Mouse (Mus musculus): ENCODE measurements around the gene Oaz2.
"Not testable (repeated sequence)": the region's sequence is repeated elsewhere in the genome, so short reads cannot be mapped to it uniquely, and the experiment has no call there.

Oaz2 gene

GRCm38 (mm10) chr9:65671431-65671931 is 3.7 kb downstream of the Oaz2 start:
- Histone ChIP-seq H3K27me3 (ENCODE audit: control insufficient read depth, insufficient read depth, low read length, poor library complexity, severe bottlenecking) (no peaks in the 10 kb centered on the region), H3K36me3 (ENCODE audit: control insufficient read depth, insufficient read depth, low read length, poor library complexity, severe bottlenecking) (no peaks in the 10 kb centered on the region)
- DNase-seq (ENCODE audit: low read depth, low spot score), result no peak

GRCm38 (mm10) chr9:65672996-65673395 is 5.2 kb downstream of the Oaz2 start:
- Histone ChIP-seq H3K36me3 (ENCODE audit: control insufficient read depth, insufficient read depth, low read length, poor library complexity, severe bottlenecking) (no peaks in the 10 kb centered on the region), H3K27me3 (ENCODE audit: control insufficient read depth, insufficient read depth, low read length, poor library complexity, severe bottlenecking) (no peaks in the 10 kb centered on the region)
- DNase-seq (ENCODE audit: low read depth, low spot score), result no peak

GRCm38 (mm10) chr9:65675461-65676357 is 7.9 kb downstream of the Oaz2 start:
- H3K36me3 ChIP-seq (ENCODE audit: control insufficient read depth, insufficient read depth, low read length, poor library complexity, severe bottlenecking), result no peaks in the 10 kb centered on the region
- DNase-seq (ENCODE audit: low read depth, low spot score), result no peak
- H3K27me3 ChIP-seq (ENCODE audit: control insufficient read depth, insufficient read depth, low read length, poor library complexity, severe bottlenecking), result no peaks in the 10 kb centered on the region

GRCm38 (mm10) chr9:65676358-65677118 is 8.7 kb downstream of the Oaz2 start:
- H3K36me3 ChIP-seq (ENCODE audit: control insufficient read depth, insufficient read depth, low read length, poor library complexity, severe bottlenecking), result no peaks in the 10 kb centered on the region
- DNase-seq (ENCODE audit: low read depth, low spot score), result peak; percentile 94
- H3K27me3 ChIP-seq (ENCODE audit: control insufficient read depth, insufficient read depth, low read length, poor library complexity, severe bottlenecking), result no peaks in the 10 kb centered on the region

- Histone ChIP-seq H3K27me3 (ENCODE audit: control insufficient read depth, insufficient read depth, low read length, poor library complexity, severe bottlenecking) (no peaks in the 10 kb centered on the region), H3K36me3 (ENCODE audit: control insufficient read depth, insufficient read depth, low read length, poor library complexity, severe bottlenecking) (no peaks in the 10 kb centered on the region)
- no peak for DNase-seq (ENCODE audit: low read depth, low spot score)
These were observed 9.3 kb downstream of the Oaz2 start for GRCm38 (mm10) chr9:65677119-65677462.

GRCm38 (mm10) chr9:65679181-65679761 is 11.5 kb downstream of the Oaz2 start:
- Histone ChIP-seq H3K27me3 (ENCODE audit: control insufficient read depth, insufficient read depth, low read length, poor library complexity, severe bottlenecking) (no peaks in the 10 kb centered on the region), H3K36me3 (ENCODE audit: control insufficient read depth, insufficient read depth, low read length, poor library complexity, severe bottlenecking) (no peaks in the 10 kb centered on the region)
- DNase-seq (ENCODE audit: low read depth, low spot score), result no peak

GRCm38 (mm10) chr9:65680938-65681633 is 13.3 kb downstream of the Oaz2 start:
- 0 out of 2 replicates have a peak, but pooled peaks cover 1% of the 10 kb centered on the region for H3K36me3 ChIP-seq (ENCODE audit: control insufficient read depth, insufficient read depth, low read length, poor library complexity, severe bottlenecking)
- DNase-seq (ENCODE audit: low read depth, low spot score), result no peak
- no peaks in the 10 kb centered on the region for H3K27me3 ChIP-seq (ENCODE audit: control insufficient read depth, insufficient read depth, low read length, poor library complexity, severe bottlenecking)

GRCm38 (mm10) chr9:65681634-65681940 is 13.8 kb downstream of the Oaz2 start:
- Histone ChIP-seq H3K36me3 (ENCODE audit: control insufficient read depth, insufficient read depth, low read length, poor library complexity, severe bottlenecking) (0 out of 2 replicates have a peak, but pooled peaks cover 1% of the 10 kb centered on the region), H3K27me3 (ENCODE audit: control insufficient read depth, insufficient read depth, low read length, poor library complexity, severe bottlenecking) (no peaks in the 10 kb centered on the region)
- no peak for DNase-seq (ENCODE audit: low read depth, low spot score)

- DNase-seq (ENCODE audit: low read depth, low spot score), result no peak
- Histone ChIP-seq H3K27me3 (ENCODE audit: control insufficient read depth, insufficient read depth, low read length, poor library complexity, severe bottlenecking) (no peaks in the 10 kb centered on the region), H3K36me3 (ENCODE audit: control insufficient read depth, insufficient read depth, low read length, poor library complexity, severe bottlenecking) (0 out of 2 replicates have a peak, but pooled peaks cover 1% of the 10 kb centered on the region)
These were observed 14.4 kb downstream of the Oaz2 start for GRCm38 (mm10) chr9:65682183-65682582.

GRCm38 (mm10) chr9:65682994-65683393 is 15.2 kb downstream of the Oaz2 start:
- H3K27me3 ChIP-seq (ENCODE audit: control insufficient read depth, insufficient read depth, low read length, poor library complexity, severe bottlenecking), result no peaks in the 10 kb centered on the region
- peaks cover 3% of the 10 kb centered on the region; the same call in 1 of the 2 replicates for H3K36me3 ChIP-seq (ENCODE audit: control insufficient read depth, insufficient read depth, low read length, poor library complexity, severe bottlenecking)
- peak; percentile 53 for DNase-seq (ENCODE audit: low read depth, low spot score)

- H3K27me3 ChIP-seq (ENCODE audit: control insufficient read depth, insufficient read depth, low read length, poor library complexity, severe bottlenecking), result no peaks in the 10 kb centered on the region
- peaks cover 8% of the 10 kb centered on the region; the same call in 1 of the 2 replicates for H3K36me3 ChIP-seq (ENCODE audit: control insufficient read depth, insufficient read depth, low read length, poor library complexity, severe bottlenecking)
- DNase-seq (ENCODE audit: low read depth, low spot score), result no peak
These were observed 16.9 kb downstream of the Oaz2 start for GRCm38 (mm10) chr9:65684704-65685103.

- DNase-seq (ENCODE audit: low read depth, low spot score); H3K27me3 ChIP-seq (ENCODE audit: control insufficient read depth, insufficient read depth, low read length, poor library complexity, severe bottlenecking); H3K36me3 ChIP-seq (ENCODE audit: control insufficient read depth, insufficient read depth, low read length, poor library complexity, severe bottlenecking): not testable (repeated sequence)
These were observed 22.1 kb downstream of the Oaz2 start for GRCm38 (mm10) chr9:65689869-65690268.

GRCm38 (mm10) chr9:65692466-65692865 is 24.7 kb downstream of the Oaz2 start:
- peaks cover 6% of the 10 kb centered on the region; the same call in 1 of the 2 replicates for H3K36me3 ChIP-seq (ENCODE audit: control insufficient read depth, insufficient read depth, low read length, poor library complexity, severe bottlenecking)
- no peak for DNase-seq (ENCODE audit: low read depth, low spot score)
- no peaks in the 10 kb centered on the region for H3K27me3 ChIP-seq (ENCODE audit: control insufficient read depth, insufficient read depth, low read length, poor library complexity, severe bottlenecking)

GRCm38 (mm10) chr9:65692959-65693603 is 25.3 kb downstream of the Oaz2 start:
- peak; percentile 51 for DNase-seq (ENCODE audit: low read depth, low spot score)
- Histone ChIP-seq H3K36me3 (ENCODE audit: control insufficient read depth, insufficient read depth, low read length, poor library complexity, severe bottlenecking) (0 out of 2 replicates have a peak, but pooled peaks cover 4% of the 10 kb centered on the region), H3K27me3 (ENCODE audit: control insufficient read depth, insufficient read depth, low read length, poor library complexity, severe bottlenecking) (no peaks in the 10 kb centered on the region)

All from splenic B cell, adult 2 months (primary cell).